Mouse (Mus musculus): ENCODE data around the gene Slc13a3. TPM values are rescaled to one million over a fixed set of nuclear protein-coding genes. Genes with fewer than 3 reads are reported as not detected.

The Slc13a3 gene
- polyA plus RNA-seq, 1 experiment from 2014 or later, result 0.87 TPM

GRCm38 (mm10) chr2:165414321-165414720 lies 58.7 kb downstream of the Slc13a3 start:
- H3K27ac ChIP-seq (ENCODE audit: low read length), result no peak overlapping the region
- no peak overlapping the region for H3K9ac ChIP-seq (ENCODE audit: low read length)
- no peaks in the 10 kb centered on the region for H3K27me3 ChIP-seq (ENCODE audit: control insufficient read depth, insufficient read depth, low read length)
- WGBS, result 63% methylated on average over 5 of the region's 5 CpGs
- H3K36me3 ChIP-seq (ENCODE audit: control insufficient read depth, insufficient read depth, low read length), result no peaks in the 10 kb centered on the region
- H3K4me2 ChIP-seq (ENCODE audit: low read depth, low read length), result no peak overlapping the region
- no peak for ATAC-seq (ENCODE audit: insufficient read depth, low FRiP score)
- H3K4me1 ChIP-seq (ENCODE audit: control insufficient read depth, insufficient read depth, low read length), result no peaks in the 10 kb centered on the region
- H3K9me3 ChIP-seq (replicated peaks; ENCODE audit: control insufficient read depth, low read length), result no peaks in the 10 kb centered on the region
- H3K4me3 ChIP-seq (replicated peaks; ENCODE audit: low read length), result no peak overlapping the region

GRCm38 (mm10) chr2:165413884-165414283 lies 59.1 kb downstream of the Slc13a3 start:
- Histone ChIP-seq H3K27me3 (ENCODE audit: control insufficient read depth, insufficient read depth, low read length) (no peaks in the 10 kb centered on the region), H3K9me3 (replicated peaks; ENCODE audit: control insufficient read depth, low read length) (no peaks in the 10 kb centered on the region), H3K9ac (ENCODE audit: low read length) (no peak overlapping the region), H3K4me3 (replicated peaks; ENCODE audit: low read length) (no peak overlapping the region), H3K4me2 (ENCODE audit: low read depth, low read length) (no peak overlapping the region), H3K27ac (ENCODE audit: low read length) (no peak overlapping the region), H3K4me1 (ENCODE audit: control insufficient read depth, insufficient read depth, low read length) (no peaks in the 10 kb centered on the region), H3K36me3 (ENCODE audit: control insufficient read depth, insufficient read depth, low read length) (no peaks in the 10 kb centered on the region)
- 49% methylated on average over 3 of the region's 3 CpGs for WGBS
- ATAC-seq (ENCODE audit: insufficient read depth, low FRiP score), result no peak

- no peak for ATAC-seq (ENCODE audit: insufficient read depth, low FRiP score)
- H3K27ac ChIP-seq (ENCODE audit: low read length), result no peak overlapping the region
- no peak overlapping the region for H3K9ac ChIP-seq (ENCODE audit: low read length)
- H3K4me2 ChIP-seq (ENCODE audit: low read depth, low read length), result no peak overlapping the region
- no peak overlapping the region for H3K4me3 ChIP-seq (replicated peaks; ENCODE audit: low read length)
- 39% methylated on average over 10 of the region's 10 CpGs for WGBS
- no peaks in the 10 kb centered on the region for H3K36me3 ChIP-seq (ENCODE audit: control insufficient read depth, insufficient read depth, low read length)
- H3K9me3 ChIP-seq (replicated peaks; ENCODE audit: control insufficient read depth, low read length), result no peaks in the 10 kb centered on the region
- H3K27me3 ChIP-seq (ENCODE audit: control insufficient read depth, insufficient read depth, low read length), result no peaks in the 10 kb centered on the region
- H3K4me1 ChIP-seq (ENCODE audit: control insufficient read depth, insufficient read depth, low read length), result peaks cover 11% of the 10 kb centered on the region; the same call in 1 of the 2 replicates
Measured at GRCm38 (mm10) chr2:165407700-165408301, 65.2 kb downstream of the Slc13a3 start.

GRCm38 (mm10) chr2:165405351-165405750 lies 67.7 kb downstream of the Slc13a3 start:
- Histone ChIP-seq H3K27me3 (ENCODE audit: control insufficient read depth, insufficient read depth, low read length) (no peaks in the 10 kb centered on the region), H3K4me1 (ENCODE audit: control insufficient read depth, insufficient read depth, low read length) (peaks cover 15% of the 10 kb centered on the region; the same call in 1 of the 2 replicates), H3K4me3 (replicated peaks; ENCODE audit: low read length) (no peak overlapping the region), H3K9me3 (replicated peaks; ENCODE audit: control insufficient read depth, low read length) (no peaks in the 10 kb centered on the region), H3K27ac (ENCODE audit: low read length) (no peak overlapping the region), H3K36me3 (ENCODE audit: control insufficient read depth, insufficient read depth, low read length) (no peaks in the 10 kb centered on the region), H3K4me2 (ENCODE audit: low read depth, low read length) (no peak overlapping the region), H3K9ac (ENCODE audit: low read length) (no peak overlapping the region)
- ATAC-seq (ENCODE audit: insufficient read depth, low FRiP score), result peak; percentile 61; the same call in 1 of the 2 replicates
- 30% methylated on average over 6 of the region's 6 CpGs for WGBS

- peaks cover 15% of the 10 kb centered on the region; the same call in 1 of the 2 replicates for H3K4me1 ChIP-seq (ENCODE audit: control insufficient read depth, insufficient read depth, low read length)
- no peak overlapping the region for H3K27ac ChIP-seq (ENCODE audit: low read length)
- H3K9ac ChIP-seq (ENCODE audit: low read length), result no peak overlapping the region
- ATAC-seq (ENCODE audit: insufficient read depth, low FRiP score), result 0 out of 2 replicates have a peak, but pooled peaks have one; percentile 12
- no peak overlapping the region for H3K4me2 ChIP-seq (ENCODE audit: low read depth, low read length)
- H3K27me3 ChIP-seq (ENCODE audit: control insufficient read depth, insufficient read depth, low read length), result no peaks in the 10 kb centered on the region
- no peaks in the 10 kb centered on the region for H3K36me3 ChIP-seq (ENCODE audit: control insufficient read depth, insufficient read depth, low read length)
- no peaks in the 10 kb centered on the region for H3K9me3 ChIP-seq (replicated peaks; ENCODE audit: control insufficient read depth, low read length)
- no peak overlapping the region for H3K4me3 ChIP-seq (replicated peaks; ENCODE audit: low read length)
- 29% methylated on average over 9 of the region's 9 CpGs for WGBS
Measured at GRCm38 (mm10) chr2:165404951-165405350, 68.1 kb downstream of the Slc13a3 start.

GRCm38 (mm10) chr2:165398164-165398785 lies 74.8 kb downstream of the Slc13a3 start:
- H3K4me1 ChIP-seq (ENCODE audit: control insufficient read depth, insufficient read depth, low read length), result peaks cover 12% of the 10 kb centered on the region
- H3K27ac ChIP-seq (ENCODE audit: low read length), result no peak overlapping the region
- H3K36me3 ChIP-seq (ENCODE audit: control insufficient read depth, insufficient read depth, low read length), result no peaks in the 10 kb centered on the region
- no peak overlapping the region for H3K4me2 ChIP-seq (ENCODE audit: low read depth, low read length)
- no peak for ATAC-seq (ENCODE audit: insufficient read depth, low FRiP score)
- H3K9me3 ChIP-seq (replicated peaks; ENCODE audit: control insufficient read depth, low read length), result no peaks in the 10 kb centered on the region
- no peaks in the 10 kb centered on the region for H3K27me3 ChIP-seq (ENCODE audit: control insufficient read depth, insufficient read depth, low read length)
- H3K9ac ChIP-seq (ENCODE audit: low read length), result no peak overlapping the region
- 73% methylated on average over 15 of the region's 15 CpGs for WGBS
- H3K4me3 ChIP-seq (replicated peaks; ENCODE audit: low read length), result no peak overlapping the region

- WGBS, result 71% methylated on average over 23 of the region's 23 CpGs
Measured at GRCm38 (mm10) chr2:165397502-165398163, 75.4 kb downstream of the Slc13a3 start.

GRCm38 (mm10) chr2:165396831-165397501 lies 76.1 kb downstream of the Slc13a3 start:
- Histone ChIP-seq H3K9me3 (replicated peaks; ENCODE audit: control insufficient read depth, low read length) (no peaks in the 10 kb centered on the region), H3K27ac (ENCODE audit: low read length) (no peak overlapping the region), H3K9ac (ENCODE audit: low read length) (peak overlapping the region; percentile 43; the same call in 1 of the 2 replicates), H3K4me2 (ENCODE audit: low read depth, low read length) (no peak overlapping the region), H3K27me3 (ENCODE audit: control insufficient read depth, insufficient read depth, low read length) (no peaks in the 10 kb centered on the region), H3K4me3 (replicated peaks; ENCODE audit: low read length) (no peak overlapping the region), H3K4me1 (ENCODE audit: control insufficient read depth, insufficient read depth, low read length) (peaks cover 11% of the 10 kb centered on the region), H3K36me3 (ENCODE audit: control insufficient read depth, insufficient read depth, low read length) (no peaks in the 10 kb centered on the region)
- no peak; the same call in 1 of the 2 replicates for ATAC-seq (ENCODE audit: insufficient read depth, low FRiP score)
- 39% methylated on average over 20 of the region's 20 CpGs for WGBS

More at GRCm38 (mm10) chr2:165397502-165398163, 75.4 kb downstream of the Slc13a3 start:
- Histone ChIP-seq H3K4me3 (replicated peaks; ENCODE audit: low read length) (no peak overlapping the region), H3K4me2 (ENCODE audit: low read depth, low read length) (no peak overlapping the region), H3K27ac (ENCODE audit: low read length) (no peak overlapping the region), H3K36me3 (ENCODE audit: control insufficient read depth, insufficient read depth, low read length) (no peaks in the 10 kb centered on the region), H3K9ac (ENCODE audit: low read length) (no peak overlapping the region), H3K27me3 (ENCODE audit: control insufficient read depth, insufficient read depth, low read length) (no peaks in the 10 kb centered on the region), H3K9me3 (replicated peaks; ENCODE audit: control insufficient read depth, low read length) (no peaks in the 10 kb centered on the region), H3K4me1 (ENCODE audit: control insufficient read depth, insufficient read depth, low read length) (peaks cover 12% of the 10 kb centered on the region)
- ATAC-seq (ENCODE audit: insufficient read depth, low FRiP score), result no peak

- no peaks in the 10 kb centered on the region for H3K9me3 ChIP-seq (replicated peaks; ENCODE audit: control insufficient read depth, low read length)
- ATAC-seq (ENCODE audit: insufficient read depth, low FRiP score), result no peak
- no peak overlapping the region for H3K27ac ChIP-seq (ENCODE audit: low read length)
- peaks cover 6% of the 10 kb centered on the region for H3K4me1 ChIP-seq (ENCODE audit: control insufficient read depth, insufficient read depth, low read length)
- H3K27me3 ChIP-seq (ENCODE audit: control insufficient read depth, insufficient read depth, low read length), result no peaks in the 10 kb centered on the region
- H3K9ac ChIP-seq (ENCODE audit: low read length), result no peak overlapping the region
- no peak overlapping the region for H3K4me3 ChIP-seq (replicated peaks; ENCODE audit: low read length)
- WGBS, result 81% methylated on average over 4 of the region's 4 CpGs
- no peak overlapping the region for H3K4me2 ChIP-seq (ENCODE audit: low read depth, low read length)
- no peaks in the 10 kb centered on the region for H3K36me3 ChIP-seq (ENCODE audit: control insufficient read depth, insufficient read depth, low read length)
Measured at GRCm38 (mm10) chr2:165392156-165392555, 80.9 kb downstream of the Slc13a3 start.

Measured in stomach, embryonic 16.5 days (tissue).